Mouse (Mus musculus) thymus, postnatal 0 days (tissue): ENCODE data around the gene Cobl. TPM values are rescaled to one million over a fixed set of nuclear protein-coding genes. Genes with fewer than 3 reads are reported as not detected.

Source experiments
- DNase-seq: peaks from one replicate; pipeline ENCODE4 v3.0.0-alpha.2; 2015; ENCODE audit warnings: low spot score
- polyA plus RNA-seq: library from polyadenylated mRNA; unstranded; fragments of >200 nt; fragmentation: Nextera tagmentation; extraction: Ambion mirVana; gene quantifications from 2 replicates; pipeline ENCODE4 v1.2.1, GENCODE M21; 2015

The Cobl gene
- polyA plus RNA-seq, result 2.7 and 3.4 TPM in 2 replicates

DNA sequence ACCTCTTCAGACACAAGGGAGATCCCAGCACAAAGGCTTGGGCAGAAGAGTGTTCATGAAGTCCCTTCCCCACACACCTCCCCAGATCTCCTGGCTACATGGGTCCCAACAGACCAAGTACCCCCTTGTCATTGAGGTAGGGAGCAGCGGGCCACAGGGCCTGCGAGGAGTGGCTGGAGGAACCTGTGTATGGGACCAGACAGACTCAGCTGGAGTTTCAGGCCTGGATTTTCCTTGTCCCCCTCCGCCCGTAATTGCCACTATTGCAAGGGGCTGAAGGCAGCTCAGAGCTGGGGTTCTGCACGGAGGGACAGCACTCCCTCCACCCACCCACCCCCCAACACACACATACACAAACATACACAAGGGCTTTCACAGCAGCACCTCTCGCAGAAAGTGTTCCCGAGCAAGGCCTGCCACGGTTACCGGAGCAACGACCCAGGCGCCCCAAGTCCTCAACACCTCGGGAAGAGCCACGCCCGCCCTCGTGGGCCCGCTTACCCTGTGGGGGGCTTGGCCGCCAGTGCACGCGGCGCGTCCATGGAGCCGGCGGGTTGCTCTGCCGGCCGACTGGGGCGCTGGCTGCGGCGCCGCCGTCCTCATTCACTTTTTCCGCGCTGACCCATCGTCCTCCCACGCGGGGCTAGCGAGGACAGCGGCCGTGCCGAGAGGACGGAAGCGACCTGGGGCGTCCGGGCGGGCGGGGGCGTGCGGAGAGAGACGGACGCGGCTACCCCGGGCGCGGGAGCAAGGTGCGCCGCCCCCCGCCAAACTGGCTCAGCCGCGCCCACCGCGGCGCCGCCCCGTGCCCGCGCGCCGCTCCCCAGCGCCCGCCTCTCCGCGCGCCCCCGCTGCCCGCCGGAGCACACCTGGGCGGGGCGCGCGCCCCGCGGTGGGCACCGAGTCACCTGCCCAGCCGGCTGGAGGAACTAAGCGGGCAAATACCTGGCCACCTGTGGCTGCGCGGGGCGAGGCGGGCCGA lies at the start of gene Cobl:
TSS of gene Cobl (minus strand) at position 780 of the 982 bp plus-strand sequence.
- no peak for DNase-seq

DNA sequence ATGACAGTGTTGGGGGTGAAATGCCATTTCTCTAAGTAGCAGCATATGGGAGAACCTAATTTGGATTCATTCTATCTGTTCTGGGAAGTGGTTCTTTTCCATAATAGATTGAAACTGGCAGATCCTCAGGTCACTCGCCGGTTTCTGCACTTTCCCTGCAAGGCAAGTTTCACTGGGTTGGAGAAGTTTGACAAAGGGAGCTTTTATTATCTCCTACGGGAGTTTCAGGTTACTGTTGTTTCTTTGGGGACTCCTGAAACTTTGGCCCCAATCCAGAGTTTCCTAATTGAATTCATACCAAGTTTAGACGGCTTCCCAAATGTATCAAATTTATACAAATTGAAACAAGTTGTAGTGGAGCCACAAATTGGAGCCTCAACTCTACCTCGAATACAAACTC lies 49.0 kb upstream of the Cobl start:
- no peak for DNase-seq

DNA sequence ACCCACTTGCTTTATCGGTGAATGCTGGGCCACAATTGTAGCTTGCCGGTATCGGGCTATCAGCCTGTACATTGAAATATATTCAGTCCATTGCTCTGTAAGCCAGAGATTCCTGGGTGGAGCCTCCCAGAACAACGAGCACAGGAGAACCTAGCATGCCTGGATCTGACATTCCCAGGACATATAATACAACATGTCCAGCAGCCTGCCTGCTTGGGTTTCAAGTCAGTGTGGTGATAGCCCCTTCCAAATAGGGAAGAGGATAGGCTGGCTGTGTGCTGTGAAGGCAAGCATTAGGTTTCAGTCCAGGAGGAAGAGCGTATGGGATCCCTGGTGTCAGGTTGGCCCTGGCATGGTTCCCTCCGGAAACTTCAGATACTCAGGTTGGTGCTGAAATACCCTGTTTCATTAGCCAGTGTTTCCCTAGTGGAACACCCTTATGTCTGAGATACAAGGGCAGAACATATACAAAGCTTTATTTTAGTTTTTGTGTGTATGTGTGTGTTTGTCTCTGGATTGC lies 41.7 kb upstream of the Cobl start:
- no peak for DNase-seq

DNA sequence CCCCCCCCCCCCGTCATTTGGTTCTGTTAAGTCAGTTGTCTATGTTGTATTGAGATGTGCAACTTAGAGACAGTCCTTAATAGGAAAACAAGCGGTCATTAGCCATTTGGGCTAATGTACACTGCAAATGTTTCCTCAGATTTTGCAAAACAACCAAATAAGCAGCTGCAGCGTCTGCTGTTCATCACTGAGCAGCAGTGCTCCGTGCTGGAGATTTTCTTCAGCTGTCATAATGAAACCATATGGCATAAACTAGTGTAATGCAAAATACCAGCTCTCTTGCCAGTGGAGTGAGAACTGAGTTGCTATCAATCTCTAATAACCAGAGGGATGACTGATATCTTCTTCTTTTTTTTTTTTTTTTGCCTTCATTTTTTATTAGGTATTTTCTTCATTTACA lies 39.0 kb upstream of the Cobl start:
- no peak for DNase-seq

DNA sequence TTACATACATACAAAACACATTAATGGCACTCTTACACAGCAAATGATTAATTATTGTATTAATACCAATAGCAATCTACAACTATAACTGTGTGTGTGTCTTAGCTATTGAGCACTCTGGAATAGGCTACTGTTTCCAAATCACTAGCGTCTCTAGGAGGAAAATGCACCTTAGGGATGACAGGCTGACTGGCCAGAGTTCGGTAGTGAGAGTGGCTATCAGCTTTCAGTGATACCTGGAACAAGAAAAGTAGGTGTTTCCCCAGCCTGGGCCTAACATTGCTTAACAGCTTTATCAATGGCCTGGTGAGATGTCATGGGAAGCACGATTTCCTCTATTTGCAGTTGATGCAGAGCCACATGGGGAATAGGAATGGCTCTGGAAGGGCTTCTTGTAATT lies 37.0 kb upstream of the Cobl start:
- DNase-seq, result no peak

DNA sequence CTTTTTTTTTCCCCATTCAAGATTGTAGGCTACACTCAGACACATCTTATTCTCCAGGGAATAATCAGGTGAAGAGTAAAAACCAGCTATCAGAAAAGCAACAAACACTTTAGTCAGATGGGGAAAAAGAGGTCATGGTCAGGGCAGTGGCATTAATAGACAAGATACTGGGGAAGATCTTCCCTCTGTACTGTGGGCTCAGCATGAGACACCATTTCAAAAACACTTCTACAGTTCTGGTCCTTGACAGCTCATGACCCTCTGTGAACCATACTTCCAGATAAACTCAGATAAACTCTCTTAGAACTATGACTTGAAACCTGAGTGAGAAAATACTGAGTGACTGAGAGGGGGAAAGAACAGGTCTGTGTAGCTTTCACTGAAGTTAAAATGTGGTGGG lies 29.0 kb upstream of the Cobl start:
- DNase-seq, result no peak

DNA sequence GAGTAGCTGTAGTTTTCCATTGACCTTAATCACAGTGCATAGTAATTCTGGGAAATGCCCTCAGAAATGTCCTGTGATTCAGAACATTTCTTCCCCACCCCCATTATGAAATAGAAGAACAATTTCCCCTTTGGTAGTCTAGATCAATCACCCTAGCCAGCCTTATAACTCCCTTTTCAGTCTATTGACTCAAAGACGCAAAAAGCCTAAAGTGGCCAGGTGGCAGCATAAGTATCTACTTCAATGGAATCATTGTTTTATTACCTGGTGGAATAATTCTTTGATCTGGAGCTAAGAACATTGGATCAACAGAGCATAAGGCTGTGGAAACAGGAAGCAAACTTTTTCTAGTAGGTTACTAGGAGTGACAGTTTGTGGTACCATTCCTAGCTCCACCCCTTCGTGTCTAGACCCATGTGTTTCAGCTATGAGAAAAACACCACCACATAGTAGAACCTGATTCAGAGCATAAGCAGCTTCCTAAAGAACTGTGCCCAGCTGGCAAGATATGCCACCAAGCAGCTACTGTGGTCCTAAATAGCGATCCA lies 15.2 kb upstream of the Cobl start:
- DNase-seq, result no peak

DNA sequence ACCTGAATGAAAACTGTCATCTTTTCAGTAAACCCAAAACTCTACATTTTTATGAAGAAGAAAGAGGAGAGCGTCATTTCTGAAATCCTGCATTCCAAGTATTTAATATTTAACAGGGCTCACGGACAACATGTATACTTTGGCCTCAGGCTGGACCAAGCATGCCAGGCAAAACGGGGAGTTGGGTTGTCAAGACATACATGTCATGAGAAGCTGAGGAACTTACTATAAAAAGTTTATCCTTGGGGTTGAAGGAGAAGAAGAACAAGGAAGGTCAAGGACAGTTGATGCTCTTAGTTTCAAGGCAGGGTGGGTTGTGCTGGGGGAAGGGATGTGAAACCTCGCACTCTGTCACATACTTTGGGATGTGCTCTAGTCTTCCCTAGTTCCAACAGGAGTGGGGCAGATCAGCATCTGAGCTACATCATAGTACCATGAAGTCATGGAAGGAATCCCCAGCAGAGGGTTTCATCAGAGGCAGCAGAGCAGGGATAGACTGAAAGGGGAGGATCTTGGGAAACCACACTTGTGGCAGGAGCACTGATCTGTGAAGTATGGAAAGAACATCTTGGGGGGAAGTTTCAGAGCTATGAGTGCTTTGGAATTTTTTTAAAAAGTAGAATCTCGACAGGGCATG lies 9.7 kb upstream of the Cobl start:
- no peak for DNase-seq

DNA sequence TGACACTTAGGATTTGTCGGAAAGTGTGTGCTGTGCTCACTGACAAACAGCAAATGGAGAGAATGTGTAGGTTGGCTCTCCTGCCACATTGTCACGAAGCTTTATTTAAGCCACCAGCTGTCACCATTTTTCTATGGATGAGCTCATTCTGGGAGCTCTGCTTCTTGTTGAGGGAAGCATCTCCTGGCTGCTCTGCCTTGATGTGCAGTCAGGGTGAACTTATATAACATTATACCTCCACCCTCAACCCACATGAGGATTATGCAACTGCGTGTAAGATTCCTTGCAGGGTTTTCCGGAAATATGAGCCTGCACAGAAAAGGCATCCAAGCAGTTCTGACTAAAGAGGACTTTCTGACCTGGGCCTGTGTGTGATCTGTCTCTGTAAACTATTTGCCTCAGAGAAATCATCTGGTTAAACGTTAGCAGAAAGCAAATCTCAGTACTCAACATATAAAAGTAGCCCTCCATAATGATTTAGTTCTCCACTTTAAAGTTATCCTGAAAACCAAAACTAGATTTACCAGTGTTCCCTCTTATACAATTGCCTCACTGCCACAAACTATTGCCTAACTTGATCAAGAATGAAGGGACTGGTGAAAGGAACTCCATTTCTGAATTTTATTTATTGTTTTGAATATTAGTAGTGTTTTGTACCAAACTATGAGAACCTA lies 9.0 kb upstream of the Cobl start:
- no peak for DNase-seq

DNA sequence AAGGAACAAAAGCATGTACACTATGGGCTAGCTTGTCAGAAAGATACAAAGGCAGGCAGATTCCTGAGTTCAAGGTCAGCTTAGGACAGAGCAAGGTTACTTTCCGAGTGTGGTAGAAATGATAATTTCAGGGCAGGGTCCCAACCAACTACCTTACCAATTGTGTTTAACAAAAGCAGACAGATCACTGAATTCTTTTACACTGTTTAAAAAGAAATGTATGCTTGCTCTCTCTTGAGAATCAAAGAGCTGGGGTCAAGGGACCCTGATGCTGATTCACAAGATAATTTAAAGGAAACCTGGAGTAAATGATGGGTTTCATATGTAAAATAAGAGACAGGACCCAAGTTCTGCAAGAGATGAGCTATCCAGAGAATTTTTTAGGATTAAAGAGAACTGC lies 4.9 kb upstream of the Cobl start:
- no peak for DNase-seq

DNA sequence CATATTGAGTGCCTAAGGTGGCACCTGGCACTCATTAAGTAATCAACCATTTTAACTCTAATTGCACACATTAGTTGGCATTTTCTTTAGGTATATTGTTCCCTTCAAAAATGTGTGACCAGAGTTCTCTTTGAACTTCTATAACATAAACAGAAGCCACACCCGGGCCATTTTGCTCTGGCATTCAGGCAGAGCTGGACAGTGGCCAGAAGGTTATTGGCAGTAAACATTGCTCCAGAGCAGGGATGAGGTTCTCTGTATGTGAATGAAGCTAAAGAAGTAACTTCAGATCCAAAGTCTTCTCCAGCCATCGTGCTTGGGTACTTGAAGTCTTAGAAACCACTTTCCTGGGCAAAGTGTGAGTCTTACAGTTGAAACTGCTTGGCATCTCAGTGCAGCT lies 3.9 kb upstream of the Cobl start:
- no peak for DNase-seq

DNA sequence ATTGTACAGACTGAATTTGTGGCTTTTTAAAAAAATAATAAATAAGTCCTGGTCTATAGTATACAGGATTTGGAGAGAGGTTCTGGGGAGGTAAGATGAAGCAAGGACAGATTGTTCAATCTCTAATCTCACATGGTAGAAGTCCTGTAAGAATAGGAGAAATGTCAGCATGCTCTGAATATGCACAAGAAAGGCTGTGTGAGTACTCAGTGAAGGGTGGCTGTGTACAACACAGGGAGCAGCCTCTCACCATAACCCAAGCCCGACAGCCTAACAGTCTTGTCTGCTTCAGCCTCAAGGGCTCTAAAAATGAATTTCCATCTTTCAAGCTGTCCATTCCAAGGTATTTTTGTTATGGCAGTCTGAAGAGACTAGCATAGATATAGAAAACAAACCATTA lies 3.1 kb upstream of the Cobl start:
- no peak for DNase-seq

DNA sequence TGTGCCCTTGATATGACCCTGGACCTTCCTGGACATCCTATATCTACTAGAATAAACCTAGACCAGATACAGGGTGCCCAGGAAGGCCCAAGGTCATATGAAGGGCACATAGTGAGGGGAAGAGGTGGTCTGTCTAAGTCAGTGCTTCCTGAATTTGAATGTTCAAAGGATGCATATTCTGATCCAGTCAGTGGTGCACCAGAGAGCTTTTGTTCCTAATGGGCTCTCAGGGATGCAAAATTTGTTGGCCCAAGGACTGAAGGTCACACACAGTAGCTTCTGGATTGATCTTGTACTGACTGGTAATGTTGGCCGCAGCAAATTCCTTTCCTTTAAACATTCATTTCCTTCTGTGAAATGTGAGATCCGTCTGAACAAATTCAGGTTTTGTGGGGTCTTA lies 2.5 kb upstream of the Cobl start:
- DNase-seq, result no peak

DNA sequence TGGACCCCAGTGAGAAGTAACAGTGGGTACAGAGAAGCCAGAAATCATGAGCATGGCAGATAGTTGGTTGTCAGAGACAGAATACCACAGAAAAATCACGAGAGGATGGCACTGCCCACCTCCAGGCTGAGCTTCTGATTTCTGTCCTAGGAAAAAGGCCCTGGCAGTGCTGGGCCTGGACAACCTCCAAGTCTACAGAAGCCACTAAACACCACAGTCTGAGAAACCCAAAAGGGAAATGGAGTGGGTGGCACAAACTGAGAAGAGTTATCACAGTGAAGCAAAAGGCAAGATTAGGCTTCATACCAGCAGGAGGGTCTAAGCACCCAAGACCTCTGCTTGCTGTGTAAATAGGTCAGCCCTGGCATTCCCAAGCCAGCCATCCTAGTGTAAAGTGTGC lies 1.8 kb upstream of the Cobl start:
- DNase-seq, result no peak

DNA sequence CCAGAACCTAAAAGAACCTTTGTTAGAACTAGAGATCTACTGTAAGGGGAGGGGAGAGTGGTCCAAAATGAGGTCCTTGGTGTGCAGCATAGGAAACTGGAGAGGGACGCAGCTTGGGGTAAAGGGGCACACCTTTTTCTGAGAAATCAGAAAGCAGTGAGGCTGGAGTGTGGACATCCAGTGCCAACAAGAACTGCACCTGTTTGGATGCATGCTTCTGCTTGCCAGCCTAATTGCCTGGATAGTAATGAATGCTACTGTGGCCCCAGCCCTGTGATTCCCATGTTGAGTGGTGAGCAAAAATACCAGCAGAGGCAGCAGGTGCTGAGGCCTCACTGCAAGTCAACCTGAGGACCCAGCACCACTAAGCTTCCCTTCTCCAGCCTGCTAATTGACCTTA lies 469 bp upstream of the Cobl start:
- DNase-seq, result no peak

DNA sequence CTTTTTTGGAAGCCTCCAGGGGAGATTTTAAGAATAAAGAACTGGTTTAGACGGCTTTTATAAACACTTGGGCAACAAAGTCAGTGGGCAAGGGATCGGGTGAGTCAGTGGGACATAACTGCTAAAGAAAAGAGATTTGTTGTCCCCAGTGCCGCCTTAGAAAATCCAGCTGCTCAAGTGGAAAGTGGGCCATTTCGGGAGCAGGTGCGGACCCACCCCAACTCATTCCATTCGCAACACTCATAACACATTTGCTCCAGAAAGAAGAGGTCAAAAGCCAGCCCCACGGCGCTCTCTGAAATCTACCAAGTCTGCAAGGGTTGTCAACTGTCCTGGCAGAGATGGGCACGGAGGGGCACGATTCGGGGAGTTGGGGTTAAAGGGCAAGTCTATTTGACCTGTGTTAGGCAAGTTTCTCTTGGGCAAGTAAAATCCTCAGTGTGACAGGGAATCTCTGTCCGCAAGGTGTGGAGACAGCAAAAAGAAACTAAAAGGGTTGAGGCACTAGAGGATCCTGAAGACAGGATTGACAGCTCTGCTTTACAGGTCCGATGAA lies 1.1 kb downstream of the Cobl start:
- DNase-seq, result no peak

DNA sequence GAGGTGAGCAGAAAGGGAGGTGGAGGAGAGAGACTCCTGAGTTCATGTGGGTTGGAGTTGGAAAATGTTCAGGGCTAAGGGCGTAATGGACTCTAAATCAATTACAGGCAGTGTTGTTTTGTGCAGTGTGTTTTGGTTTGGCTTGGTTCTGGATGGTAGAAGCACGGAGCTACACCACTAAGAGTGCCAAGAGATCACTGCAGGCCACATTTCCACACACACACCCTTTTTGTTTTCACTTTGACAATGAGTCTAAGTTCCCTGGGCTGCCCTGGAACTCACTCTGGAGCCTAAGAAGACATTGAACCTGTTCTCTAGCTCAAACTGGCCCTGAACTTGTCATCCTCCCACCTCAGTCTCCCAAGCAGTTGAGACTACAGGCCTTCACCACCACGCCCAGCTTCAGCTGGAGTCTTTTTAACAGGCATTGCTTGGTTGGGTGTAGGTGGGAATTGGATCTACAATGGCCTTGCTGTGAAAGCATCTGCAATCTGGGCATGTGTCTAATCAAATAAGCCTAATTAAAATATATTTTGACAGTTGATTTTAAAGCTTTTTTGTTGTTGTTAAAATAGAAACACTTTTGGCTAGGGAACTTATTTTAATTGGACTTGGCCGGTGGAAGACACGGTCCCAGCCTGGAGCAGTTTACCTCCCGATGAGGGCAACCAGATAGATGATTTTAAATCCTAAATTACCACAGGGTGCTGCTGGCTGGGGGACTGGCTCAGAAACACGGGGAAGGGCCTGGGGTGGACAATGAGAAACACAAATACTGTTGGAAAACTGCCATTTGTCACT lies 4.8 kb downstream of the Cobl start:
- no peak for DNase-seq

DNA sequence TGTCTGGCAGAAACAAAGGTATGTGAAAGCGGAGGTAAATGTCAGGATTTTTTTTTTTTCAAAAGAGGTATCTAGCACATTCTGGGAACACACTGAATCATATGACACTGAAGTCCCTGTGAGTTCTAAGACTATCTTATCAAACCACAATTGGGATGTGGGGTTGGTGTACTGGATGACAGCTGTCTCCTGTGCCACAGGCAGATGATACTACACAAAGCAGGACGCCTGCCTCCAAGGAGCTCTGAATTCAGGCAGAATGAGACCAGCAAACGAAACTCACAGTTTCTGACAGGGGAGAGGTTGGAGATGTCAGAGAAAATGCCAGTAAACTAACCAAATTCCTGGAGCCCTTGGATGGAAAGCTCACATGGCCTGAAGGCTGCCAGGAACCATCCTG lies 5.9 kb downstream of the Cobl start:
- no peak for DNase-seq

DNA sequence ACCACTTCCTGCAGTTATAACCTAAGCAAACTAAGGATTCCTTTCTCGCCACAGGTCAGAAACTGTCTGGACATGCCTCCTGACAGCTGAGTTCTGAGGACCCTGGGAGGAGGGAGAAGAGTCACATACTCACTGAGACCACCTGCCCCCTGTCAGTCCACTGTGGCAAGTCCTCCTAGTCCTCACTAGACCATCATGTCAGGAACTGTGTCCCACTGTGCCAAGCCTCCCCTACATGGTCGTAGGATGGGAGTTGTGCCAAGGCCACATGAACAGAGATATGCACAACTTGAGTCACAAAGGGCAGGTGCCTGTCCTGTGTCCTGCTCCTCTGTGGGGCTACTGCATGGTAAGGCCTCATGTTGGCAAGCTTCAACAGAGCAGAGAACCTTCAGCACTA lies 6.4 kb downstream of the Cobl start:
- no peak for DNase-seq

DNA sequence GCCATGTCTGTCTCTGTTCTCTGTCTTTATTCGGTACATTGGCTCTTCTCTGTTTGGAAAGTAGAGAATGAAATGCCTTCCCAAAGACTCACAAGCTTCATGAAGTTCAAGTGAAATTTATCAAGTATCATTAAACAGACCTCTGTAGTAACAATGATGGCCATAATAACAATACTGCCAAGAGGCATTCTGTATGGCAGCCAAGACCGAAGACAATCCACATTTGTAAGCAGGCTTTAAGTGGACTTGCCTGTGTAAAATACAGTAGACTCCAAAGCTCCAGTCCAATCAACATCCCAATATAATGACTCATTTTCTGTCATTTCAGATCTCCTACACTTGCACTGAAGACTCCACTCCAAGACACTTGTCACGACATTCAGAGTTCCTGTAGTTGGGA lies 16.7 kb downstream of the Cobl start:
- DNase-seq, result no peak

DNA sequence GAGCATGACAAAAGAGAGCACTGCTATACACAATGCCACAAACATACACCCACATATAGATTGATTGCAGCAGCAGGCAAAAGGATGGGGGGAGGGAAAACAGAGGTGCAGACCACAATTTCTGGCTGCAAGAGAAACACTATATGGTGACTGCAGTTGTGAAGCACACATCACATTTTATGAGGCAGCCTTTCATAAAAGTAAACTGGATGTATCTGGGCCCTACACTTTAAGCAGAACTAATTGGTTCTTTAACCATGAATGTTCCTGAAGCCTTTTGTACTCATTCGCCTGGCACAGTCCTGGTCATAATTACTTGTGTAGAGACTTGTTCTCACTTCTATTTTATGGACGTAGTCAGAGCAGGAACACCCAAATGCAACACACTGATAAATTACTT lies 19.5 kb downstream of the Cobl start:
- no peak for DNase-seq
